Mouse (Mus musculus): Measurements from ENCODE around the gene Coa7.
A peak's percentile ranks its signal among the peaks of the same experiment; 100 is the strongest.

The Coa7 gene

DNA sequence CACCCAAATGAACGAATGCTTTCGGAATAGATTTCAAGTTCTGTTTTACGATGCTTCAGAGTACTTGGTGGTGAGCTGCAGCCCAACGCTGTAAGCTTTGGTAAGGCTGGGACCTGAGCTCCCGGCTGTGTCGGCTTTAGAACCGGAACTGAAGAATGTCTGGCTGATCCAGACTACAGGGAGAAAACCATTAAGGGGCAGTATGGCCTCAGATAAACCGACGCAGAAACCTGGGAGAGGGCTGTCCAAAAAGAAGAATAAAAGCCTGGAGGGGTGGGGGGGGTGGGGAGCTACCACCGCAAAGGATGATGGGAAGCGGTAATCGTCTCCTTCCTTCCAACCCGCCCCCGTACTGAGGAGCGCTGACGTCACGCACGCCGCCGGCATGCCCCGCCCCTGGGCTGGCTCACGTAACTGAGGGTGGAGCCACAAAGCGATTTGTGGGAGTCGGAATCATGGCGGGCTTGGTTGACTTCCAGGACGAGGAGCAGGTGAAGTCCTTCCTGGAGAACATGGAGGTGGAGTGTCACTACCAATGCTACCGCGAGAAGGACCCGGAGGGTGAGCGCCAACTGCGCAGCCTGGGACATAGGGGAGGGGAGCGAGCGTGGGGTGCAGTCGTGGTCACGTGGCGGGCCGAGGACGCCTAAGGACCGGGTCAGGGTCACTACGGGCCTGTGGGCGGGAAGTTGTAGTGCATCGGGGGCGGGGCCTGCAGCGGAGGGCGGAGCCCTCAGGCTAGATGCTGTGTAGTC lies at the start of gene Coa7:
TSS of gene Coa7 (plus strand) at position 411 of the 755 bp plus-strand sequence.
- DNase-seq (ENCODE audit: low spot score in 2 of 2) = peak; percentile 95 to 97

DNA sequence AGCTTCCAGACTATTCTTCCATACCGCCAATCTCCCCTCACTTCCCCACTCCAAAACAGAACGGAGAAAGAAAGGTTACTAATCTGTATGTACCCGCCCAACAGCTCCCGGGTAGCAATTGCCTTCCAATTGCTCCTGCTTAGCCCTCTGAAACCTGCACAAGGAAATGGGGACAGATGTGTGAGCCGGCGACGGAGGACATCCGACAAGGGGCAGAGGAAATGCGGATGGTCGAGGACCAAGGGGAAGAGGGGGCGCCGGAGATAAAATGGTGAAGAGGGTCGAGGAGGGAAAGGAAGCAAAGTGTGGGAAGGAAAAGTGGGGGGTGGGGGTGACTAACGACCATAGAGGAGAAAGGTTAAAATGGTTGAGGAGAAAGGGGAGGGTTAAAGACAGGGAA lies 27.7 kb upstream of the Coa7 start:
- no peak for DNase-seq (ENCODE audit: low spot score in 2 of 2)

GRCm38 (mm10) chr4:108300670-108301373 lies 27.1 kb upstream of the Coa7 start, which contains the start of gene Zyg11b:
Zyg11b (minus strand) TSS chr4:108301096.
- DNase-seq (ENCODE audit: low spot score in 2 of 2) = peak; percentile 88 to 91

GRCm38 (mm10) chr4:108302296-108302890 lies 25.5 kb upstream of the Coa7 start:
- no peak for DNase-seq (ENCODE audit: low spot score in 2 of 2)

GRCm38 (mm10) chr4:108310706-108311105 lies 17.2 kb upstream of the Coa7 start:
- no peak for DNase-seq (ENCODE audit: low spot score in 2 of 2)

- DNase-seq (ENCODE audit: low spot score in 2 of 2) = no peak
These were observed 13.9 kb upstream of the Coa7 start for GRCm38 (mm10) chr4:108314041-108314440.

GRCm38 (mm10) chr4:108317656-108318605 lies 10.0 kb upstream of the Coa7 start:
- no peak for DNase-seq (ENCODE audit: low spot score in 2 of 2)

GRCm38 (mm10) chr4:108318649-108319615 lies 9.0 kb upstream of the Coa7 start:
- no peak for DNase-seq (ENCODE audit: low spot score in 2 of 2)

DNA sequence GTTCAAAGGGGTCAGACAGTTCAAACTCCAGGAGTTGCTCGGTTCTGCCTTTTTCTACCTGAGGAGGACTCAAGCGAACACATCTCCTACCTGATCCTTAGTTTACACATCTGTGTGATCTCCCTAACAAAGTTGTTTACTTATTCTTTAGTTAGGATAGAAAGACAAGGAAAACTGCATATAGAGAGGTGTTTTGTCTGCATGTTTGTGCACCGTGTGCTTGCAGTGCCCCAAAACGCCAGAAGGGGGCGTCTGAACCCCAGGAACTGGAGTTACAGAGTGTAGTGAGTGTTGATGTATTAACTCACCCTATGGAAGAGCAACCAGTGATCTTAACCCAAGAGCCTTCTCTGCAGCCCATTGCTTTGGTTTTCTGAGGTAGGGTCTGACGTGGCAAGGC lies 8.2 kb upstream of the Coa7 start:
- DNase-seq (ENCODE audit: low spot score in 2 of 2) = no peak

DNA sequence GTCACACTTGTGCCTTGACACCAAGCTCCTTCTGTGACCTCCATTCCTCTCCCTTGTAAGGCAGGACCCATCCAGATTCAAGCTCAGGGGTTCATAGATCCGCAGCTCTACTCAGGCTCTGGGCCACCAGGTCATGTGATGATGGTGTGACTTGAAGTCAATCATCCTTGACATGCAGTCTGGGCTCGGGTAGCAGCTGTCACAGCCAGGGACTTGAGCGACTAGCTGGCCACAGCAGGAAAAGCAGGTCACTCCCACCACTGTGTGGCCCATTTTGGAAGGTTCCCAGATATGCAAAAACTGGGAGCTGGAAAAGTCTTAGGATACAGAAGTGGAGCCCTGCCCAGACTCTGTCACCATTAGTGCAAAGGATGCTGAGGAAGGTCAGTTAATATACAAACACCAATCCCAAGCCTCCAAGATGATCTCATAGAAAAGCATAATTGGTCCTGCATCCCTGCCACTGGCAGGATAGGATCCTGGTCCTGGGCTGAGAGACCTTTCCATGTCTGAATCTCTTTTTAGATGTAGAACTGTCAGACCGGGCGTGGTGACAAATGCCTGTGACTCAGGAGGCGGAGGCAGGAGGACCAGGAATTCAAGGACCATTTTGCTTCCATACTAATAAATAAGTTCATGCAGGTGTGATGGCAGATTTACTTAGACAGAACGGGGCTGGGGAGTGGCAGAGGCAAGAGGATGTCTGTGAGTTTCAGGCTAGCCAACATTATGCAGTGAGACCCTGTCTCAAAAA lies 7.1 kb upstream of the Coa7 start:
- DNase-seq (ENCODE audit: low spot score in 2 of 2) = no peak

GRCm38 (mm10) chr4:108323588-108323987 lies 4.4 kb upstream of the Coa7 start:
- no peak for DNase-seq (ENCODE audit: low spot score in 2 of 2)

- DNase-seq (ENCODE audit: low spot score in 2 of 2) = no peak
These were observed 815 bp upstream of the Coa7 start for GRCm38 (mm10) chr4:108327071-108327579.

DNA sequence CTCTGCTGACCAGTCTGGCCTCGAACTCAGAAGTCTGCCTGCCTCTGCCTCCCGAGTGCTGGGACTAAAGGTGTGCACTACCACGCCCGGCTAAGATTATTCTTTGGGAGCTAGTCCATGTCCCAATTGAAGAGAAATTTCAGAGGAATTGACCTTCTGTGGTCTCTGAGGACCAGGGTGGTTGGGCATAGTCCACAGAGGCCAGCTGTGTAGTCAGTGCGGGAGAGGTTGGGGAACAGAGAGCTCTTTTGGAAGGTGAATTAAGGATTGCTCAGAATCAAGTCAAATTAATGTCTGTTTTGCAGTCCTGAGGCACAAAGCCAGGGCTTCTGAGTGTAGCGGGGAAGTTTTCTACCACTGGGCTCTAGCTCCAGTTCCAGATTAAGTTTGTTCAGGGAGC lies 1.9 kb downstream of the Coa7 start:
- DNase-seq (ENCODE audit: low spot score in 2 of 2) = no peak

- DNase-seq (ENCODE audit: low spot score in 2 of 2) = no peak
These were observed 4.1 kb downstream of the Coa7 start for GRCm38 (mm10) chr4:108332041-108332440.

GRCm38 (mm10) chr4:108335413-108335812 lies 7.5 kb downstream of the Coa7 start:
- DNase-seq (ENCODE audit: low spot score in 2 of 2) = no peak

GRCm38 (mm10) chr4:108336765-108337164 lies 8.8 kb downstream of the Coa7 start:
- DNase-seq (ENCODE audit: low spot score in 2 of 2) = no peak

- no peak for DNase-seq (ENCODE audit: low spot score in 2 of 2)
These were observed 9.9 kb downstream of the Coa7 start for GRCm38 (mm10) chr4:108337817-108338216.

GRCm38 (mm10) chr4:108338321-108338733 lies 10.4 kb downstream of the Coa7 start:
- peak in 1 of 2 experiments; percentile 30 for DNase-seq (ENCODE audit: low spot score in 2 of 2)

GRCm38 (mm10) chr4:108338811-108339210 lies 10.9 kb downstream of the Coa7 start:
- DNase-seq (ENCODE audit: low spot score in 2 of 2) = no peak
